Comparison of ENCODE assay signal across 8 mouse cellular contexts in genomic region chr13:30749021-30749556, GRCm38 (mm10). TPM values are rescaled to one million over a fixed set of nuclear protein-coding genes. Genes with fewer than 3 reads are reported as not detected.
DNase-seq lines count a peak whose midpoint lies in the region; ATAC-seq lines count a peak whose summit lies in the region.

Gene Irf4 (plus strand): TSS chr13:30749226.

- ATAC-seq in erythroid progenitor cell, adult 5-6 weeks (replicated peaks; ENCODE audit: low FRiP score, poor library complexity, severe bottlenecking): 0 out of 2 replicates have a peak, but pooled peaks have one; percentile 42
- peak; percentile 95 for ATAC-seq in megakaryocyte progenitor cell, adult 5-6 weeks (replicated peaks; ENCODE audit: poor library complexity)

- DNase-seq in layer of hippocampus, postnatal 36 days: peak; percentile 9 to 14
- DNase-seq in layer of hippocampus, adult 9-10 months (ENCODE audit: low spot score): no peak
- DNase-seq in heart, postnatal 14 days: peak; percentile 49 to 56
- peak; percentile 45 to 70 for DNase-seq in kidney, postnatal 36 days
- DNase-seq in spleen, adult 18-20 months: peak; percentile 85 to 91
- no peak for DNase-seq in right cerebral cortex, postnatal 36 days (ENCODE audit: low spot score in 2 of 2)

- intact Hi-C loops in heart, postnatal 14 days (cut with DNase I): no loop called here

RNA-seq across cellular contexts. Expression of gene Irf4, which starts in this region (rescaled TPM):
- under 1 TPM; 0.12 to 0.48 TPM for total RNA-seq in layer of hippocampus, postnatal 36 days (2021)
- total RNA-seq in erythroid progenitor cell, adult 5-6 weeks (2015; ENCODE audit: low replicate concordance): 8.6 and 11.3 TPM in 2 replicates
- total RNA-seq in erythroid progenitor cell, adult 5-6 weeks (2017; ENCODE audit: low replicate concordance): 5.1 TPM in 2 replicates
- 1 to 10 TPM in 1 of 2 experiments, under 1 TPM in 1; 0.88 to 1.4 TPM for total RNA-seq in heart, postnatal 14 days (2021)
- 0.05 and 0.47 TPM in 2 replicates for total RNA-seq in megakaryocyte progenitor cell, adult 5-6 weeks (2015)
- total RNA-seq in megakaryocyte progenitor cell, adult 5-6 weeks (2017): 0.07 and 0.29 TPM in 2 replicates

Comparison
In these comparisons a context has a peak if more than half of its experiments do, and no peak if none do; other contexts are left out.
1. Peak in DNase-seq in layer of hippocampus, postnatal 36 days; RNA of the gene not detected or under 1 TPM.
2. Peak in ATAC-seq in megakaryocyte progenitor cell, adult 5-6 weeks; RNA of the gene not detected or under 1 TPM.
3. DNase-seq: peak in heart, postnatal 14 days (2 of 2), kidney, postnatal 36 days (2 of 2) and spleen, adult 18-20 months (2 of 2); none in layer of hippocampus, adult 9-10 months (single experiment) and right cerebral cortex, postnatal 36 days (0 of 2).